Mouse (Mus musculus) 3T3-L1 (cell line): ENCODE measurements at regions not wholly inside any gene's neighbourhood (a gene's known extent, or its start where the extent isn't known, plus 50 kb on each side); places are given as distances from the start of the nearest gene placed in this dataset.

ENCODE experiments used
- DNase-seq: peaks from one replicate; pipeline ENCODE4 v3.0.0-alpha.2; 2015; ENCODE audit warnings: low read depth, low spot score

GRCm38 (mm10) chr3:142969501-142969900 is 87.7 kb upstream of the Pkn2 start:
- no peak for DNase-seq

- DNase-seq: no peak
Measured at GRCm38 (mm10) chr3:142965604-142966003, 83.8 kb upstream of the Pkn2 start.

- DNase-seq: no peak
Measured at GRCm38 (mm10) chr3:142963818-142964372, 82.1 kb upstream of the Pkn2 start.

- no peak for DNase-seq
Measured at GRCm38 (mm10) chr3:142957768-142958167, 76.0 kb upstream of the Pkn2 start.

GRCm38 (mm10) chr3:142948771-142949170 is 67.0 kb upstream of the Pkn2 start:
- peak; percentile 77 for DNase-seq

- DNase-seq: no peak
Measured at GRCm38 (mm10) chr3:142941319-142942024, 59.7 kb upstream of the Pkn2 start.

- DNase-seq: no peak
Measured at GRCm38 (mm10) chr3:142940874-142941273, 59.1 kb upstream of the Pkn2 start.

GRCm38 (mm10) chr3:142939773-142940172 is 58.0 kb upstream of the Pkn2 start:
- no peak for DNase-seq

GRCm38 (mm10) chr3:142935949-142936348 is 54.1 kb upstream of the Pkn2 start:
- DNase-seq: no peak

GRCm38 (mm10) chr3:142934326-142934725 is 52.5 kb upstream of the Pkn2 start:
- DNase-seq: no peak

- no peak for DNase-seq
Measured at GRCm38 (mm10) chr3:142933684-142934259, 52.0 kb upstream of the Pkn2 start.
